In the genomic region with DNA sequence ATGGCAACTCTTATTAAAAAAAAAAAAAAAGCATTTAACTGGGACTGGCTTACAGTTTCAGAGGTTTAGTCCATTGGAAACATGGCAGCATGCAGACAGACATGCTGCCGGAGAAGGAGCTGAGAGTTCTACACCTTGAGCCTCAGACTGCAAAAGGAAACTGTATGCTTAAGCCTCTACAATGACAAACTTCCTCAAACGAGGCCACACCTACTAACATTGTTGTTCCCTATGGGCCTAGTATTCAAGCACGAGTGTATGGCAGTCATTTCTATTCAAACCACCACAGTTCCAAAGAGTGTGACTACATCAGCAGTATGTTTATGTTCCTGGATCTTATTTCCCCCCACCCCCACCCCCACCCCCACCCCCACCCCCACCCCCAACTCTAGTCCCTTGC, we compare ENCODE assay signal across 28 mouse cellular contexts. TPM values are rescaled to one million over a fixed set of nuclear protein-coding genes. Genes with fewer than 3 reads are reported as not detected.
DNase-seq lines count a peak whose midpoint lies in the region; ATAC-seq and TF ChIP-seq lines count a peak whose summit lies in the region.
"Had no signal": no experiment of that assay in that cellular context is flagged by ENCODE, and none has a peak within 500 bp of the region (broad histone marks: within the 10 kb centered on the region; RNA-seq: fewer than 3 reads in every experiment).

No protein-coding gene starts in this region.

- TF ChIP-seq EP300 in CH12.LX (IDR thresholded peaks at IDR 0.05; ENCODE audit: low read length) = no peak

- peaks cover 0 to 7% of the 10 kb centered on the region in 2 experiments; a peak in 2 of 4 replicates for H3K4me1 ChIP-seq in CH12.LX (ENCODE audit: control insufficient read depth in 1 of 2, insufficient read depth in 2 of 2)
- H3K4me1 ChIP-seq in liver, embryonic 12.5 days = no peaks in the 10 kb centered on the region
- H3K4me1 ChIP-seq: midbrain, embryonic 15.5 days had no signal

- no peaks in the 10 kb centered on the region for H3K79me2 ChIP-seq in CH12.LX (replicated peaks; ENCODE audit: control insufficient read depth, extremely low read depth, insufficient read depth, poor library complexity, severe bottlenecking)

- no peak overlapping the region for H3K27ac ChIP-seq in CH12.LX (ENCODE audit: insufficient read depth, low read depth)
- no peak overlapping the region for H3K27ac ChIP-seq in liver, embryonic 12.5 days
- H3K27ac ChIP-seq: gastrocnemius, adult 2 months; kidney, postnatal 0 days; liver, embryonic 13.5 days; midbrain, embryonic 15.5 days had no signal

- H3K4me3 ChIP-seq in CH12.LX (replicated peaks in 1 of 3; ENCODE audit: low read depth in 2 of 3, low read length in 2 of 3, poor library complexity in 1 of 3) = no peak overlapping the region
- no peak overlapping the region for H3K4me3 ChIP-seq in liver, embryonic 12.5 days
- H3K4me3 ChIP-seq: erythroblast, embryonic 14.5 days; gastrocnemius, adult 2 months; liver, embryonic 13.5 days; midbrain, embryonic 15.5 days had no signal

- no peak for TF ChIP-seq RAD21 in CH12.LX (IDR thresholded peaks at IDR 0.05; ENCODE audit: low read depth, low read length)

- dilution Hi-C loops in CH12.LX (cut with MboI; ENCODE audit: extremely low pct_ligation_motif_present, extremely low pct_unique_long_range_greater_than_20kb, low sequenced_read_pairs) = no loop called here

- no peak; the same call in 1 of the 2 replicates for TF ChIP-seq POLR2A in CH12.LX (IDR thresholded peaks at IDR 0.05; ENCODE audit: low read depth, low read length)

- no peak overlapping the region for H3K4me2 ChIP-seq in CH12.LX (ENCODE audit: insufficient read depth, low read depth, poor library complexity, severe bottlenecking)
- no peak overlapping the region for H3K4me2 ChIP-seq in liver, embryonic 12.5 days
- H3K4me2 ChIP-seq: liver, embryonic 13.5 days; midbrain, embryonic 15.5 days had no signal

- no peaks in the 10 kb centered on the region for H3K27me3 ChIP-seq in CH12.LX (replicated peaks)
- no peaks in the 10 kb centered on the region for H3K27me3 ChIP-seq in liver, embryonic 12.5 days (replicated peaks)
- H3K27me3 ChIP-seq: liver, embryonic 13.5 days; midbrain, embryonic 15.5 days had no signal

- WGBS in liver, embryonic 12.5 days (ENCODE audit: insufficient replicate concordance) = 38% methylated on average over 3 of the region's 3 CpGs

- TF ChIP-seq CTCF in CH12.LX (conservative IDR thresholded peaks at IDR 0.05 in 1 of 2, IDR thresholded peaks at IDR 0.05 in 1 of 2; ENCODE audit: low read depth in 2 of 2, low read length in 2 of 2) = no peak

- H3K9me3 ChIP-seq in CH12.LX (replicated peaks; ENCODE audit: low read length) = peaks cover 4% of the 10 kb centered on the region
- no peaks in the 10 kb centered on the region for H3K9me3 ChIP-seq in liver, embryonic 12.5 days (replicated peaks)
- H3K9me3 ChIP-seq: G1E; liver, embryonic 13.5 days; midbrain, embryonic 15.5 days had no signal

- peak; percentile 90 for ATAC-seq in granulocyte monocyte progenitor cell, adult 5-6 weeks (replicated peaks; ENCODE audit: poor library complexity, severe bottlenecking)
- peak; percentile 85 for ATAC-seq in monocyte, adult 5-6 weeks (replicated peaks; ENCODE audit: insufficient number of reproducible peaks, low FRiP score, low TSS enrichment, poor library complexity, severe bottlenecking)
- no peak for ATAC-seq in liver, embryonic 12.5 days
- ATAC-seq: forebrain, embryonic 16.5 days; hindbrain, embryonic 16.5 days; intestine, embryonic 16.5 days; lung, postnatal 0 days; midbrain, embryonic 15.5 days had no signal

- no peak overlapping the region for H3K9ac ChIP-seq in CH12.LX (ENCODE audit: insufficient read depth, low read depth)
- H3K9ac ChIP-seq in liver, embryonic 12.5 days = no peak overlapping the region
- H3K9ac ChIP-seq: liver, embryonic 13.5 days; midbrain, embryonic 15.5 days had no signal

- DNase-seq in 416B (ENCODE audit: low read depth) (peak; percentile 24), CH12.LX (ENCODE audit: extremely low read depth) (peak; percentile 52)
- DNase-seq in cerebellum, postnatal 25 days = no peak
- DNase-seq in layer of hippocampus, adult 9-10 months (ENCODE audit: low spot score) = no peak
- DNase-seq in cerebellum, postnatal 14 days = no peak
- DNase-seq: adrenal gland, adult 2 months; cerebellum, adult 9-10 months; gastrocnemius, adult 2 months; heart, postnatal 14 days; kidney, adult 8-10 months; left cerebral cortex, postnatal 4 days; liver, embryonic 13.5 days; lung, adult 18-20 months; lung, postnatal 4 days; right cerebral cortex, postnatal 4 days; thymus, adult 2 months; thymus, postnatal 36 days had no signal

- in situ Hi-C loops in CH12.LX (cut with MboI; ENCODE audit: low pct_ligation_motif_present, low pct_unique_long_range_greater_than_20kb, low sequenced_read_pairs) = no loop called here

- no peaks in the 10 kb centered on the region for H3K36me3 ChIP-seq in CH12.LX (replicated peaks in 1 of 2; ENCODE audit: control insufficient read depth in 1 of 2, insufficient read depth in 1 of 2, low read length in 1 of 2)
- H3K36me3 ChIP-seq in liver, embryonic 12.5 days = no peaks in the 10 kb centered on the region
- H3K36me3 ChIP-seq: G1E; liver, embryonic 13.5 days; midbrain, embryonic 15.5 days had no signal

TF ChIP-seq in CH12.LX, 34 proteins besides CTCF, POLR2A, EP300 and RAD21:
- TF ChIP-seq E2F4 (IDR thresholded peaks at IDR 0.05; ENCODE audit: insufficient replicate concordance, low read depth, low read length) (no peak), ZNF384 (IDR thresholded peaks at IDR 0.05; ENCODE audit: low read depth, low read length) (0 out of 2 replicates have a peak, but pooled peaks have one; percentile 31), MAX (IDR thresholded peaks at IDR 0.05; ENCODE audit: low read length) (0 out of 2 replicates have a peak, but pooled peaks have one; percentile 18), GABPA (IDR thresholded peaks at IDR 0.05; ENCODE audit: insufficient replicate concordance, low read depth, low read length) (no peak), CHD2 (IDR thresholded peaks at IDR 0.05; ENCODE audit: low read length) (0 out of 2 replicates have a peak, but pooled peaks have one; percentile 12), ELF1 (IDR thresholded peaks at IDR 0.05; ENCODE audit: low read depth, low read length) (0 out of 2 replicates have a peak, but pooled peaks have one; percentile 46), ETS1 (conservative IDR thresholded peaks at IDR 0.05; ENCODE audit: low read depth, low read length) (no peak), IRF4 (IDR thresholded peaks at IDR 0.05; ENCODE audit: low read depth, low read length) (no peak), TBP (conservative IDR thresholded peaks at IDR 0.05; ENCODE audit: low read depth, low read length) (no peak), KAT2A (IDR thresholded peaks at IDR 0.05; ENCODE audit: insufficient replicate concordance, low read length) (no peak), JUN (IDR thresholded peaks at IDR 0.05; ENCODE audit: insufficient read depth, low read depth, low read length) (no peak)

RNA-seq across cellular contexts. Expression of a gene that starts 54.2 kb away (rescaled TPM):
- total RNA-seq in CH12.LX (2012; rRNA removed) (3,347 and 4,299 TPM in 2 replicates), CH12.LX (2014; rRNA removed) (4,409 and 4,907 TPM in 2 replicates)
- polyA plus RNA-seq in CH12.LX (2012; ENCODE audit: insufficient read length, low read depth) = 3,496 and 4,006 TPM in 2 replicates
- 1,151 and 1,351 TPM in 2 replicates for total RNA-seq in granulocyte monocyte progenitor cell, adult 5-6 weeks (2014; fragmentation: Nextera tagmentation)
- total RNA-seq in granulocyte monocyte progenitor cell, adult 5-6 weeks (2017) = 1,517 and 1,875 TPM in 2 replicates
- total RNA-seq in monocyte, adult 5-6 weeks (2017) = 654 to 930 TPM (median 732 TPM) in 3 replicates
- polyA plus RNA-seq in liver, embryonic 12.5 days (2016; fragmentation: Nextera tagmentation; extraction: Ambion mirVana) = 1,584 and 1,643 TPM in 2 replicates

RNA-seq across cellular contexts. Expression of a gene that starts 57.4 kb away (rescaled TPM):
- 6.0 and 7.0 TPM in 2 replicates for total RNA-seq in CH12.LX (2012; rRNA removed)
- 2.8 and 2.9 TPM in 2 replicates for total RNA-seq in CH12.LX (2014; rRNA removed)
- 4.4 and 6.4 TPM in 2 replicates for polyA plus RNA-seq in CH12.LX (2012; ENCODE audit: insufficient read length, low read depth)
- total RNA-seq in granulocyte monocyte progenitor cell, adult 5-6 weeks (2014; fragmentation: Nextera tagmentation) = 6.2 and 7.4 TPM in 2 replicates
- total RNA-seq in granulocyte monocyte progenitor cell, adult 5-6 weeks (2017) = 4.8 and 7.1 TPM in 2 replicates
- 14.1 to 21.8 TPM (median 15.1 TPM) in 3 replicates for total RNA-seq in monocyte, adult 5-6 weeks (2017)
- polyA plus RNA-seq in liver, embryonic 12.5 days (2016; fragmentation: Nextera tagmentation; extraction: Ambion mirVana) = 6.5 TPM in 2 replicates

Comparison
In these comparisons a context has a peak if more than half of its experiments do, and no peak if none do; other contexts are left out.
1. DNase-seq: peak in 416B (single experiment) and CH12.LX (single experiment); none in cerebellum, postnatal 25 days (0 of 2), layer of hippocampus, adult 9-10 months (single experiment) and cerebellum, postnatal 14 days (0 of 2).